Mouse (Mus musculus): ENCODE measurements around the gene Endog. TPM values are rescaled to one million over a fixed set of nuclear protein-coding genes. Genes with fewer than 3 reads are reported as not detected.

Gene Endog
- polyA plus RNA-seq, 1 experiment from 2014 or later = 18.4 TPM

DNA sequence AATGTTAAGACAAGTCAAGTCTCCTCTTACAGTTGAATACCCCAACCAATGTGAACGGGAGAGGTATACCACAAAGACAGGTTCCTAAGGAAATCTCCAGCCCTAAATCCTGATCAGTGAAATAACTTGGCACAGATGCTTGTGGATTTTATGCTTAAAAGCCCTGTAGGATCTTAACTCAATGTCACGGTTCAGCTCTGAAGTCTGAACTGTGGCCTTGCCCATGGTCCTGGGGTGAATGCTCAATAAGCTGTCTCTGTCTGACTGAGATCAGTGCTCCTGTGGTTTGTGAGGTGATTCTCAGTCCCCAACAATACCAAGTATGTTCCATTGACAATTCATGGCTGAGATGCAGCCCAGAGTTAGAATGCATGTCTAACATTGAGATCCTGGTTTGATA, 11.1 kb downstream of the Endog start:
- Histone ChIP-seq H3K4me2 (no peak overlapping the region), H3K36me3 (ENCODE audit: insufficient read depth) (peaks cover 6% of the 10 kb centered on the region; the same call in 1 of the 2 replicates), H3K4me3 (ENCODE audit: low read depth, low read length) (no peak overlapping the region), H3K9ac (no peak overlapping the region), H3K4me1 (ENCODE audit: insufficient read depth) (peaks cover 2% of the 10 kb centered on the region; the same call in 1 of the 2 replicates), H3K27me3 (ENCODE audit: insufficient read depth, low read length) (no peaks in the 10 kb centered on the region), H3K9me3 (ENCODE audit: low read depth, low read length) (no peaks in the 10 kb centered on the region), H3K27ac (ENCODE audit: low read depth) (no peak overlapping the region)
- ATAC-seq (ENCODE audit: insufficient read depth) = no peak
- TF ChIP-seq CTCF (IDR thresholded peaks at IDR 0.05; ENCODE audit: low read depth) = no peak
- DNase-seq = no peak
- WGBS = 83% methylated on average over 2 of the region's 2 CpGs

DNA sequence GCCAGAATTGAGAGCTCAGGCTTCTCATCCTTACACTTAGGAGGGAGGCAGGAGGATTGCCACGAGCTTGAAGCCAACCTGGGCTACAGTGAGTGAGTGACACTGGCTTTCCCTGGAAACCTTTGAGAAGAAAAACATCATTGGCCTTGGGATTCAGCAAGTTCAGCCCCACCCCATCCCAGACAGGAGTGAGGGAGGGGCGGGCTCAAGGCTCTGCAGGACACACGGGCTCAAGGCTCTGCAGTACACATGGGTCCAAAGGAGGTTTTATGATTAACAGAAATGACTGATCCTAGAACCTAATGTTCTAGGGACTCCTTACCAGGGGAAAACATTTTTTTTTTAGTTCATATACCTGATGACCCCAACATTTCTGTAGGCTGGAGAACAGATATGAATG, 12.4 kb downstream of the Endog start:
- H3K27ac ChIP-seq (ENCODE audit: low read depth) = no peak overlapping the region
- no peak for TF ChIP-seq CTCF (IDR thresholded peaks at IDR 0.05; ENCODE audit: low read depth)
- 64% methylated on average over 3 of the region's 3 CpGs for WGBS
- H3K4me3 ChIP-seq (ENCODE audit: low read depth, low read length) = no peak overlapping the region
- ATAC-seq (ENCODE audit: insufficient read depth) = no peak
- no peak overlapping the region for H3K4me2 ChIP-seq
- H3K9ac ChIP-seq = no peak overlapping the region
- H3K9me3 ChIP-seq (ENCODE audit: low read depth, low read length) = no peaks in the 10 kb centered on the region
- DNase-seq = no peak
- H3K4me1 ChIP-seq (ENCODE audit: insufficient read depth) = no peaks in the 10 kb centered on the region
- H3K36me3 ChIP-seq (ENCODE audit: insufficient read depth) = peaks cover 6% of the 10 kb centered on the region; the same call in 1 of the 2 replicates
- no peaks in the 10 kb centered on the region for H3K27me3 ChIP-seq (ENCODE audit: insufficient read depth, low read length)

DNA sequence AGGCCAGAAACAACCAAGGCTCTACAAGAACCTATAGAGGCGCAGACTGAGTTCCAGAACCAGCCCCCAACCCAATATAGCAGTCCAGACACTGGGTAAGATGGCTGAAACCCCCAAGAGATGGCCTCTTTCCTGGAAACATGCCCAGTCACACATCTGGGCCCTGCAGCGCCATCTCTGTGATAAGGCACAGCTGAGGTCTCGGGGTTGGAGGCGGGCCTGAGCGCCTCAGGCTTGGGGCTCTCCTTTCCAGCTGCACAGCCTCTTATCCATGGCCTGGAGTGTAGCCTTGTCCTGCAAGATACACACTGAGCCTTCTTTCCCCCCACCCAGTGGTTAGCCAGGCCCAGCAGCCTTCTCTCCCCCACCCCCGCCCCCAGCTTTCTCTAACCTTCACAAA, 14.0 kb downstream of the Endog start:
- WGBS = 74% methylated on average over 6 of the region's 6 CpGs
- Histone ChIP-seq H3K27me3 (ENCODE audit: insufficient read depth, low read length) (no peaks in the 10 kb centered on the region), H3K4me3 (ENCODE audit: low read depth, low read length) (no peak overlapping the region), H3K9ac (no peak overlapping the region), H3K4me1 (ENCODE audit: insufficient read depth) (no peaks in the 10 kb centered on the region), H3K36me3 (ENCODE audit: insufficient read depth) (peaks cover 6% of the 10 kb centered on the region; the same call in 1 of the 2 replicates), H3K4me2 (no peak overlapping the region), H3K27ac (ENCODE audit: low read depth) (no peak overlapping the region), H3K9me3 (ENCODE audit: low read depth, low read length) (no peaks in the 10 kb centered on the region)
- no peak for ATAC-seq (ENCODE audit: insufficient read depth)
- TF ChIP-seq CTCF (IDR thresholded peaks at IDR 0.05; ENCODE audit: low read depth) = no peak
- DNase-seq = no peak

DNA sequence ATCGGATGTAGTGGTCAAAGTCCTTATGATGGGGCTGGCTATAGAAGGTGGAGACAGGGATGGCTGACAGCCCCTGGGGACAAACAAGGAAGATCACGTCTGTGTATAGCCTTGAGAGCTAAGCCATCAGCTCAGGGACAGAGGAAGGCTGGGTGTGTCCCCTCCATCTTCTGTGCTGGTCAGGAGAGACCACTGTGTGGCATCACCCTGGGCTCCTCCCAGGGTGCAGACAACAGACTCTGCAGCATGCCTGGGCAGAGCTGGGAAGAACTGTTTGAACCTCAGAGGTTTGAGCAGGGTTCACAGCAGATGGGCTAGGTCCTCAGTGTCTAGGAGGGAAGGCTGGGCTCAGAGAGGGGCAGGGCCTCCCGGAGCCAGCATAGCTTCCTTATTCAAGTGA, 14.4 kb downstream of the Endog start:
- H3K9ac ChIP-seq = no peak overlapping the region
- 73% methylated on average over 3 of the region's 3 CpGs for WGBS

DNA sequence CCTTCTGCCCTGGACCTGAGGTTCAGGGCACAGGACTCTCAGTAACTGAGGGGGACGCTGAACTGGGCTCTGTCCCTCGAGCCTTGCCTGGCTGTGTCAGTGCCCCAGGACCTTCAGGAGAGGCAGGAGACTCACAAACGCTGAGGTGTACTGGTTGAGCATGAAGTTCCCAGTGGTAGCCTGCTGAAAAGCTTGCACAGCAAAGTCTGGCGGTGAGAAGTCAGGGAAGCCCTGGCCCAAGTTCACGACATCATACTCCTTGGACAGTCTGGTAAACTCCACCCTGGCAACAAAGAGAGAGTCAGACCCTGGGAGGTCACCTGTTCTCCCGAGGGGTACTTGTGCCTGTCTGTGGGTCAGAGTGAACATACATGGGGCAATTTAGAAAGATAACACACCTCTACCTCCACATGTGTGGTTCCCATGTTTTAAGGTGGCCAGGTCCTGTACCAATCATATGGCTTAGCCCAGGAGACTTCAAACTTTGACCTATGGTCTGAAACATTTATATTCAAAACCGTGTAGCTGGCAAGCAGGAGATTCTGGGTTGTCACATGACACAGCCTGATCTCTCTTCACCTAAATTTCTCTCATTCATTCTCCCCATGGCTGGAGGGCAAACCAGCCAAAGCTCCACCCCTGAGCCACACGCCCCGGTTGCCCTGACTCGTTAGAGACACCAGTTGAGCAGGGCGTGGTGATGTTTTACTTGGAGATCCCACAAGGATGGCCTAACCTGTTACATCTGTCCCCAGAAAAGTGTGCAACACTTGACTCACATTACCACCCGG, 20.7 kb downstream of the Endog start:
- no peaks in the 10 kb centered on the region for H3K27me3 ChIP-seq (ENCODE audit: insufficient read depth, low read length)
- 84% methylated on average over 12 of the region's 12 CpGs for WGBS
- H3K4me3 ChIP-seq (ENCODE audit: low read depth, low read length) = no peak overlapping the region

More for the DNA sequence above, 14.4 kb downstream of the Endog start:
- DNase-seq (no peak), ATAC-seq (ENCODE audit: insufficient read depth) (no peak)
- Histone ChIP-seq H3K9me3 (ENCODE audit: low read depth, low read length) (no peaks in the 10 kb centered on the region), H3K36me3 (ENCODE audit: insufficient read depth) (peaks cover 6% of the 10 kb centered on the region; the same call in 1 of the 2 replicates), H3K4me2 (no peak overlapping the region), H3K27me3 (ENCODE audit: insufficient read depth, low read length) (no peaks in the 10 kb centered on the region), H3K4me3 (ENCODE audit: low read depth, low read length) (no peak overlapping the region), H3K4me1 (ENCODE audit: insufficient read depth) (no peaks in the 10 kb centered on the region), H3K27ac (ENCODE audit: low read depth) (no peak overlapping the region)
- TF ChIP-seq CTCF (IDR thresholded peaks at IDR 0.05; ENCODE audit: low read depth) = no peak

DNA sequence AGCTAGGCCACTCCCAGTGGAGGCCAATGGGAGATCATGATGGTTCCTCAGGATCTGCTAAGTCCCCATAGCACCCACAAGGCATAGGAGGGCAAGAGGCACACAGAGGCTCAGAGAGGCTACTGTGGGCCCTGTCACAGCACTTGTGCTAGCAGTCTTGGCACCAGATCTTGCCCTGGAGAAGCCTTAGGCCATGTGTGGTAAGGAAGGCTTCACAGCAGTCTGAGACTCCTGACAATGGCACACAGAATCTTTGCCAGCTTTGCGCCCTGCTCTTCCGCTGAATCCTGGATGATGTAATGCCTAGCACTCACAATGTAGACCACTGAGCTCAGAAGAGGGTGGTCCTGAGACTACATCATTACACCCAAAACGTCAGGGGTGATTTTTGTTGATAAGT, 23.4 kb downstream of the Endog start:
- DNase-seq (no peak), ATAC-seq (ENCODE audit: insufficient read depth) (no peak)
- H3K9me3 ChIP-seq (ENCODE audit: low read depth, low read length) = no peaks in the 10 kb centered on the region
- H3K4me3 ChIP-seq (ENCODE audit: low read depth, low read length) = no peak overlapping the region
- H3K4me1 ChIP-seq (ENCODE audit: insufficient read depth) = no peaks in the 10 kb centered on the region
- no peaks in the 10 kb centered on the region for H3K27me3 ChIP-seq (ENCODE audit: insufficient read depth, low read length)
- 0 out of 2 replicates have a peak, but pooled peaks cover 2% of the 10 kb centered on the region for H3K36me3 ChIP-seq (ENCODE audit: insufficient read depth)
- WGBS = 72% methylated on average over 3 of the region's 3 CpGs
- H3K4me2 ChIP-seq = no peak overlapping the region
- H3K27ac ChIP-seq (ENCODE audit: low read depth) = no peak overlapping the region
- TF ChIP-seq CTCF (IDR thresholded peaks at IDR 0.05; ENCODE audit: low read depth) = no peak
- no peak overlapping the region for H3K9ac ChIP-seq

More for the DNA sequence above, 20.7 kb downstream of the Endog start:
- no peak overlapping the region for H3K9ac ChIP-seq
- DNase-seq = no peak
- no peak for ATAC-seq (ENCODE audit: insufficient read depth)
- H3K9me3 ChIP-seq (ENCODE audit: low read depth, low read length) = no peaks in the 10 kb centered on the region
- no peak for TF ChIP-seq CTCF (IDR thresholded peaks at IDR 0.05; ENCODE audit: low read depth)
- H3K36me3 ChIP-seq (ENCODE audit: insufficient read depth) = 0 out of 2 replicates have a peak, but pooled peaks cover 2% of the 10 kb centered on the region
- H3K4me2 ChIP-seq = no peak overlapping the region
- H3K27ac ChIP-seq (ENCODE audit: low read depth) = no peak overlapping the region
- no peaks in the 10 kb centered on the region for H3K4me1 ChIP-seq (ENCODE audit: insufficient read depth)

DNA sequence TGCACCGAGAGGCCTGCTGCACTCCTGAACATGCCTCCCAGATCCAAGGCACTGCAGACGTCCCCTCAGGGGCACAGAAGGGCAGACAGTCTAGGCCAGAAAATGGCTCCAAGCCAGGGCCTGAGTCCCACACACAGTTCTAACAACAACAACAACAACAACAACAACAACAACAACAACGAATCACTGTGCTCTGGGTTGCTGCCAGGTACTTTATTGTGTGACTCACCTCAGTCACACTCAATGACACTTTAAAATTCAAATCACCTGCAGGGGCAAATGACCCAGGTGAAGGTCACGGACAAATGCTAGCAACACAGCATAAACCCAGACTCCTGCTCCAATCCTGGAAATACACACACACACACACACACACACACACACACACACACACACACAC, 26.7 kb downstream of the Endog start:
- no peaks in the 10 kb centered on the region for H3K9me3 ChIP-seq (ENCODE audit: low read depth, low read length)
- TF ChIP-seq CTCF (IDR thresholded peaks at IDR 0.05; ENCODE audit: low read depth) = no peak
- WGBS = 64% methylated on average over 4 of the region's 4 CpGs
- no peaks in the 10 kb centered on the region for H3K36me3 ChIP-seq (ENCODE audit: insufficient read depth)
- H3K4me3 ChIP-seq (ENCODE audit: low read depth, low read length) = no peak overlapping the region
- H3K27ac ChIP-seq (ENCODE audit: low read depth) = no peak overlapping the region
- H3K9ac ChIP-seq = no peak overlapping the region
- no peak overlapping the region for H3K4me2 ChIP-seq
- DNase-seq (no peak), ATAC-seq (ENCODE audit: insufficient read depth) (no peak)
- no peaks in the 10 kb centered on the region for H3K27me3 ChIP-seq (ENCODE audit: insufficient read depth, low read length)
- no peaks in the 10 kb centered on the region; the same call in 1 of the 2 replicates for H3K4me1 ChIP-seq (ENCODE audit: insufficient read depth)

Measured in lung, embryonic 14.5 days (tissue).